Mouse (Mus musculus): ENCODE results near the gene Kat5. TPM values are rescaled to one million over a fixed set of nuclear protein-coding genes. Genes with fewer than 3 reads are reported as not detected.

Gene Kat5
- polyA plus RNA-seq, 1 experiment from 2014 or later, result 55.1 TPM

DNA sequence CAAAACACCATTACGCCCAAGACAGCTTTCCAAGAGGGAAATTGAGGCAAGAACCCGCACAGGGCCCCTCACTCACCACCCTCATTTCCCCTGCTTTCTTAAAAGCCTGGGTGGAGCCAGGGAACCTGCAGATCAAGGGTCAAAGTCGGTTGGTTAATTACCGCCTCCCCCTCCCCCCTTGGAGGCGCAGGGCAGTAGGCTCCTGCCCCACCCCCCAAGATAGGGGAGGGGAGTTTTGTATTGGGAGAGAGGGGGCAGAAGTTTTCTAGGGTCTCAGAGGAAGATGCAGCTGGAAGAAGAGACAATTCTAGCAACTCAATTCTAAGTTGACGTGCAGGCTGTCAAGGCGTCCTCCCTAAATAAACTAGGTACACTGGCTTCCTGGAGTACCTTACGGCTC, 50.8 kb downstream of the Kat5 start:
- no peaks in the 10 kb centered on the region for H3K9me3 ChIP-seq (ENCODE audit: control insufficient read depth, low read length)
- 17% methylated on average over 8 of the region's 8 CpGs for WGBS
- peaks cover 57% of the 10 kb centered on the region for H3K27me3 ChIP-seq (ENCODE audit: control insufficient read depth, insufficient read depth, low read depth, low read length)
- peak overlapping the region; percentile 51 for H3K4me3 ChIP-seq (ENCODE audit: low read length)
- H3K4me2 ChIP-seq (ENCODE audit: low read depth, low read length), result peak overlapping the region; percentile 73
- ATAC-seq (ENCODE audit: low read depth), result no peak
- H3K4me1 ChIP-seq (replicated peaks; ENCODE audit: control insufficient read depth, insufficient read depth, low read length), result peaks cover 15% of the 10 kb centered on the region; the same call in 1 of the 2 replicates
- no peak overlapping the region for H3K27ac ChIP-seq (ENCODE audit: low read length)
- H3K9ac ChIP-seq (ENCODE audit: low read length), result no peak overlapping the region
- no peaks in the 10 kb centered on the region for H3K36me3 ChIP-seq (ENCODE audit: control insufficient read depth, insufficient read depth, low read length)

DNA sequence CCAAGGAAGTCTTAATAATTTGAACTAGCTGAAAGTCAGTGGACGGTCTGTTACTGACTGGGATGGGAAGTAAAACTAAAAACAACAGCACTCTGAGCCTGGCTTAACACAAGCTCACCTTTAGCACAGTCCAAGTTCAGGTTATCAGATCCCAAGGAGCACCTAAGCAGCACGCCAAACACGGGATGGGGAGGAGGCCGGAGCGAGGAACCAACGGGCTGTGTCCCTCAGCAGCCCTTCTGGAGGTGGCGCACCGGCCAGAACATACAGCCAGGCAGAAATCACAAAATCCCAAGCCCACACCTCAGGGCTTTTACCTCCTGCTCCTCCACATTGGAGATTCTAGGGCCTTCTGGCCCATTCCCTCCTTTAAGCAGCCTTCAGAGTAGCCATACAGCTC, 51.3 kb downstream of the Kat5 start:
- no peak overlapping the region for H3K27ac ChIP-seq (ENCODE audit: low read length)
- H3K4me2 ChIP-seq (ENCODE audit: low read depth, low read length), result peak overlapping the region; percentile 73; the same call in 1 of the 2 replicates
- H3K9me3 ChIP-seq (ENCODE audit: control insufficient read depth, low read length), result no peaks in the 10 kb centered on the region
- H3K4me1 ChIP-seq (replicated peaks; ENCODE audit: control insufficient read depth, insufficient read depth, low read length), result peaks cover 19% of the 10 kb centered on the region; the same call in 1 of the 2 replicates
- H3K9ac ChIP-seq (ENCODE audit: low read length), result no peak overlapping the region
- WGBS, result 57% methylated on average over 8 of the region's 8 CpGs
- no peak for ATAC-seq (ENCODE audit: low read depth)
- peaks cover 54% of the 10 kb centered on the region for H3K27me3 ChIP-seq (ENCODE audit: control insufficient read depth, insufficient read depth, low read depth, low read length)
- no peaks in the 10 kb centered on the region for H3K36me3 ChIP-seq (ENCODE audit: control insufficient read depth, insufficient read depth, low read length)
- H3K4me3 ChIP-seq (ENCODE audit: low read length), result peak overlapping the region; percentile 51; the same call in 1 of the 2 replicates

DNA sequence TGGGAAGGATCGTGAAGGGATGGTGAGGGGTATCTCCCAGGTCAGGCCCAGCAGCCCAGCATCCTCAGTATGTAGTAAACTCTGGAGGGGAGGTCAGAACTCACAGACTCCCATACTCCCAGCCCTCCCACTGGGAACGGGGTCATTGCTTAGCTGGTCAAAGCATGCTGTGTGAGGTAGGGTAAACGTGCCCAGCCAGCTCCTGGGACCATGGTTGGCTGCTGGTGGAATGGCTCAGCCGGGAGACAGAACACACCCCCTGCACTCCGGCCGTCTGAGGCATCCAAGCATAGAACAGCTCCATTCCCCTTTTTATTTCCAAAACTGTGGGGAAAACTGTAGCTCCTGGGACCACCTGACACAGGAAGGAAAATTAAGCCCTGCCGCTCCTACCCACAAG, 51.9 kb downstream of the Kat5 start:
- H3K4me2 ChIP-seq (ENCODE audit: low read depth, low read length), result no peak overlapping the region
- H3K9me3 ChIP-seq (ENCODE audit: control insufficient read depth, low read length), result no peaks in the 10 kb centered on the region
- H3K27me3 ChIP-seq (ENCODE audit: control insufficient read depth, insufficient read depth, low read depth, low read length), result peaks cover 54% of the 10 kb centered on the region
- H3K36me3 ChIP-seq (ENCODE audit: control insufficient read depth, insufficient read depth, low read length), result no peaks in the 10 kb centered on the region
- H3K27ac ChIP-seq (ENCODE audit: low read length), result no peak overlapping the region
- WGBS, result 46% methylated on average over 7 of the region's 7 CpGs
- H3K4me3 ChIP-seq (ENCODE audit: low read length), result no peak overlapping the region
- H3K4me1 ChIP-seq (replicated peaks; ENCODE audit: control insufficient read depth, insufficient read depth, low read length), result peaks cover 19% of the 10 kb centered on the region; the same call in 1 of the 2 replicates
- no peak overlapping the region for H3K9ac ChIP-seq (ENCODE audit: low read length)
- no peak for ATAC-seq (ENCODE audit: low read depth)

DNA sequence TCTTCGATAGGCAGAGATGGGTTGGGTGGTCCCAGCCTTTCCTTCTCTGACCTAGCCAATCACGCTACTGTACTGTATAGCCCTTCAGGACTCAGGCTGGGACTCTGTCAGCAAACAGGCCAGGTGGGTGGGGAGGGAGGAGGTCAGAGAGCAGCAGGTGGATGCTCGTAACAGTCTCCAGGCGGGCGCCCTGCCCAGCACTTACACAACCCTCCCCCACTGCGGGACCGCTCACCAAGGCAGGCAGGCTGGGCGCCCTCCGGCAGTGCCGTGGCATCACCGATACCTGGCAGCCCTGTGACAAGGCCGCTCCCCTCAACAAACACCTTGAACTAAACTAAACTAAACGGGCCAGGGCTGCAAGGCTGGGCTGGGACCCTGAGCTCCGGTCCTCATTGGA, 55.8 kb downstream of the Kat5 start:
- WGBS, result 63% methylated on average over 14 of the region's 14 CpGs
- H3K36me3 ChIP-seq (ENCODE audit: control insufficient read depth, insufficient read depth, low read length), result no peaks in the 10 kb centered on the region
- no peak overlapping the region for H3K27ac ChIP-seq (ENCODE audit: low read length)
- 0 out of 2 replicates have a peak overlapping the region, but pooled peaks have one; percentile 1 for H3K4me2 ChIP-seq (ENCODE audit: low read depth, low read length)
- H3K9me3 ChIP-seq (ENCODE audit: control insufficient read depth, low read length), result no peaks in the 10 kb centered on the region
- ATAC-seq (ENCODE audit: low read depth), result peak; percentile 71
- H3K9ac ChIP-seq (ENCODE audit: low read length), result no peak overlapping the region
- H3K4me1 ChIP-seq (replicated peaks; ENCODE audit: control insufficient read depth, insufficient read depth, low read length), result peaks cover 9% of the 10 kb centered on the region; the same call in 1 of the 2 replicates
- peaks cover 28% of the 10 kb centered on the region for H3K27me3 ChIP-seq (ENCODE audit: control insufficient read depth, insufficient read depth, low read depth, low read length)
- no peak overlapping the region for H3K4me3 ChIP-seq (ENCODE audit: low read length)

DNA sequence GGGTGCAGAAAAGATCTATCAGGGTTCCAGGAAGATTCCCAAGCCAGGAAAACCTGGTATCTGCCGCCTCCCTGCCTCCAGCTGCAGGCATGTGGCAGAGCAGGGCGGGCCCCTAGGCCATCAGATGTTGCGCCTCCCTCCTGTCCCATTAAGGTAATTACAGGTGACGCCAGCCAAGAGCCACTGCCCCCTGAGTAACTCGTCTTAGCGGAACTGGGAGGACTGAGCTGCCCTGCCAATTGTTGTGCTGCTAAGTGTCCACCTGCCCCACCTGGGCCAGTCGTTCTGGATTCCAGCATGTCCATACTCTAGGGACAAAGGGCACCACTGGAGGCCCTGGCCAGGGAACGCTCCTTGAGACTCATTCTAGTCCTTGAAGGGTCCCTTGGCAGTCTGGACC, 56.2 kb downstream of the Kat5 start:
- H3K4me3 ChIP-seq (ENCODE audit: low read length), result no peak overlapping the region
- no peak overlapping the region for H3K9ac ChIP-seq (ENCODE audit: low read length)
- peaks cover 24% of the 10 kb centered on the region for H3K27me3 ChIP-seq (ENCODE audit: control insufficient read depth, insufficient read depth, low read depth, low read length)
- peak; percentile 18; the same call in 1 of the 2 replicates for ATAC-seq (ENCODE audit: low read depth)
- H3K36me3 ChIP-seq (ENCODE audit: control insufficient read depth, insufficient read depth, low read length), result no peaks in the 10 kb centered on the region
- no peaks in the 10 kb centered on the region for H3K9me3 ChIP-seq (ENCODE audit: control insufficient read depth, low read length)
- WGBS, result 49% methylated on average over 8 of the region's 8 CpGs
- H3K4me2 ChIP-seq (ENCODE audit: low read depth, low read length), result 0 out of 2 replicates have a peak overlapping the region, but pooled peaks have one; percentile 1
- H3K4me1 ChIP-seq (replicated peaks; ENCODE audit: control insufficient read depth, insufficient read depth, low read length), result peaks cover 9% of the 10 kb centered on the region; the same call in 1 of the 2 replicates
- H3K27ac ChIP-seq (ENCODE audit: low read length), result no peak overlapping the region

Other genes with a start within 250 kb of the Kat5 start
- 49.4 and 50.1 TPM in 2 replicates for gene Eif1ad, start 243.5 kb downstream of the Kat5 start, polyA plus RNA-seq (2015; fragmentation: Nextera tagmentation; extraction: Ambion mirVana)
- gene Banf1, start 243.1 kb downstream of the Kat5 start, polyA plus RNA-seq (2015; fragmentation: Nextera tagmentation; extraction: Ambion mirVana), result 433 and 448 TPM in 2 replicates
- 67.4 and 69.7 TPM in 2 replicates for gene Sart1, start 221.5 kb downstream of the Kat5 start, polyA plus RNA-seq (2015; fragmentation: Nextera tagmentation; extraction: Ambion mirVana)
- 1.3 and 1.5 TPM in 2 replicates for gene Tsga10ip, start 207.7 kb downstream of the Kat5 start, polyA plus RNA-seq (2015; fragmentation: Nextera tagmentation; extraction: Ambion mirVana)
- gene Drap1, start 185.3 kb downstream of the Kat5 start, polyA plus RNA-seq (2015; fragmentation: Nextera tagmentation; extraction: Ambion mirVana), result 263 and 265 TPM in 2 replicates
- 20.7 and 28.3 TPM in 2 replicates for gene AI837181, start 185.1 kb downstream of the Kat5 start, polyA plus RNA-seq (2015; fragmentation: Nextera tagmentation; extraction: Ambion mirVana)
- not detected in 2 replicates for gene Fosl1, start 162.7 kb downstream of the Kat5 start, polyA plus RNA-seq (2015; fragmentation: Nextera tagmentation; extraction: Ambion mirVana)
- 7.5 and 7.7 TPM in 2 replicates for gene Ccdc85b, start 152.3 kb downstream of the Kat5 start, polyA plus RNA-seq (2015; fragmentation: Nextera tagmentation; extraction: Ambion mirVana)
- 111 and 119 TPM in 2 replicates for gene Fibp, start 149.6 kb downstream of the Kat5 start, polyA plus RNA-seq (2015; fragmentation: Nextera tagmentation; extraction: Ambion mirVana)
- gene Ctsw, start 141.7 kb downstream of the Kat5 start, polyA plus RNA-seq (2015; fragmentation: Nextera tagmentation; extraction: Ambion mirVana), result 2.2 and 3.8 TPM in 2 replicates
- gene Efemp2, start 136.3 kb downstream of the Kat5 start, polyA plus RNA-seq (2015; fragmentation: Nextera tagmentation; extraction: Ambion mirVana), result 197 and 200 TPM in 2 replicates
- 45.7 and 51.4 TPM in 2 replicates for gene Mus81, start 121.8 kb downstream of the Kat5 start, polyA plus RNA-seq (2015; fragmentation: Nextera tagmentation; extraction: Ambion mirVana)
- 2,553 and 2,793 TPM in 2 replicates for gene Cfl1, start 119.8 kb downstream of the Kat5 start, polyA plus RNA-seq (2015; fragmentation: Nextera tagmentation; extraction: Ambion mirVana)
- gene 1700020D05Rik, start 106.5 kb downstream of the Kat5 start, polyA plus RNA-seq (2015; fragmentation: Nextera tagmentation; extraction: Ambion mirVana), result not detected in 2 replicates
- gene Snx32, start 99.7 kb downstream of the Kat5 start, polyA plus RNA-seq (2015; fragmentation: Nextera tagmentation; extraction: Ambion mirVana), result 7.4 and 7.7 TPM in 2 replicates
- gene Ovol1, start 49.6 kb downstream of the Kat5 start, polyA plus RNA-seq (2015; fragmentation: Nextera tagmentation; extraction: Ambion mirVana), result 2.6 and 3.7 TPM in 2 replicates
- 6.1 and 7.0 TPM in 2 replicates for gene Ap5b1, start 42.2 kb downstream of the Kat5 start, polyA plus RNA-seq (2015; fragmentation: Nextera tagmentation; extraction: Ambion mirVana)
- 131 and 159 TPM in 2 replicates for gene Rnaseh2c, start 8.4 kb downstream of the Kat5 start, polyA plus RNA-seq (2015; fragmentation: Nextera tagmentation; extraction: Ambion mirVana)
- 55.5 and 62.1 TPM in 2 replicates for gene Rela, start 27.2 kb upstream of the Kat5 start, polyA plus RNA-seq (2015; fragmentation: Nextera tagmentation; extraction: Ambion mirVana)
- gene Sipa1, start 53.5 kb upstream of the Kat5 start, polyA plus RNA-seq (2015; fragmentation: Nextera tagmentation; extraction: Ambion mirVana), result 42.2 and 43.7 TPM in 2 replicates
- 37.8 and 40.1 TPM in 2 replicates for gene Map3k11, start 78.5 kb upstream of the Kat5 start, polyA plus RNA-seq (2015; fragmentation: Nextera tagmentation; extraction: Ambion mirVana)
- gene Pcnx3, start 78.7 kb upstream of the Kat5 start, polyA plus RNA-seq (2015; fragmentation: Nextera tagmentation; extraction: Ambion mirVana), result 18.3 and 20.8 TPM in 2 replicates
- gene Kcnk7, start 94.1 kb upstream of the Kat5 start, polyA plus RNA-seq (2015; fragmentation: Nextera tagmentation; extraction: Ambion mirVana), result 0.36 and 0.50 TPM in 2 replicates
- gene Ehbp1l1, start 116.1 kb upstream of the Kat5 start, polyA plus RNA-seq (2015; fragmentation: Nextera tagmentation; extraction: Ambion mirVana), result 25.3 and 25.9 TPM in 2 replicates
- 89.1 and 92.9 TPM in 2 replicates for gene Fam89b, start 119.4 kb upstream of the Kat5 start, polyA plus RNA-seq (2015; fragmentation: Nextera tagmentation; extraction: Ambion mirVana)
- gene Ltbp3, start 130.7 kb upstream of the Kat5 start, polyA plus RNA-seq (2015; fragmentation: Nextera tagmentation; extraction: Ambion mirVana), result 52.3 and 61.9 TPM in 2 replicates
- gene Scyl1, start 161.2 kb upstream of the Kat5 start, polyA plus RNA-seq (2015; fragmentation: Nextera tagmentation; extraction: Ambion mirVana), result 76.3 and 83.2 TPM in 2 replicates

Data from lung, embryonic 16.5 days (tissue).